Mouse (Mus musculus): ENCODE measurements around the gene Olfr95.
"Not testable (repeated sequence)": the region's sequence is repeated elsewhere in the genome, so short reads cannot be mapped to it uniquely, and the experiment has no call there.

Gene Olfr95

DNA sequence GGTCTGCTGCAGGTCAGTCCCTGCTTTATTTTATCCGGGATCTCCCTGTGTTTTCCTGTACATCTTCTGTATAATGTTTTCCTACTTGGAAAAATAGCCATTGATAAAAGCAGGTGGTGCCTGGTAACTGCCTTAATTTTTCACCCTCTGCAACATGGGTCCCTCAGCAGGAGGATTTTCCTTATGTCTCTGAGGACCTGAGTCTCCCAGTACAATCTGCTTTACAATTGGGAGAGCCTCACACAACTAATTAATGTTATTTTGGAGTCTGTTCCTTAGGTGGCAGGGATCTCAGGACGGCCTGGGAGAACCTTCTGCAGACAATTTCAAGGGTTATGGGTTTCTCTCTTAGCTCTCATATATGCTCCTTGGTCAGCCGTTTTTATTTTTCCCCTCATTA lies at the start of gene Olfr95:
Olfr95 (minus strand) TSS at position 101 of the 400 bp plus-strand sequence.
- in situ Hi-C loops (cut with MboI, MseI): no loop called here

DNA sequence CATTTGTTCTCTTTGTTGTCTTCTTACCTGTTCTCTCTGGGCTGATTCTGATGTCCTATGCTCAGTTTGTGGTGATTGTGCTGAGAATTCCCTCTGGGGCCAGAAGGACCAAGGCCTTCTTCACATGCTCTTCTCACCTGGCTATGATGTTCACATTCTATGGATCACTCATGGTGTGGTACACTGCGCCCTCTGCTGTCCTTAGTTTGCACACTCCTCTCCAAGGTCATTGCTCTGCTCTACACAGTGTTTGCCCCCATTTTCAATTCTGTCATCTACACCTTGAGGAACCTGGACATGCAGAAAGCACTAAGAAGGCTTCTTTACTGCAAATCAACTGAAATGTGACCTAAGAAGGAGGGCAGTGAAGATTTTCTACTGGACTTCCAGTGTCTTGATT lies 37.6 kb upstream of the Olfr95 start:
- in situ Hi-C loops (cut with MboI, MseI): no loop called here

DNA sequence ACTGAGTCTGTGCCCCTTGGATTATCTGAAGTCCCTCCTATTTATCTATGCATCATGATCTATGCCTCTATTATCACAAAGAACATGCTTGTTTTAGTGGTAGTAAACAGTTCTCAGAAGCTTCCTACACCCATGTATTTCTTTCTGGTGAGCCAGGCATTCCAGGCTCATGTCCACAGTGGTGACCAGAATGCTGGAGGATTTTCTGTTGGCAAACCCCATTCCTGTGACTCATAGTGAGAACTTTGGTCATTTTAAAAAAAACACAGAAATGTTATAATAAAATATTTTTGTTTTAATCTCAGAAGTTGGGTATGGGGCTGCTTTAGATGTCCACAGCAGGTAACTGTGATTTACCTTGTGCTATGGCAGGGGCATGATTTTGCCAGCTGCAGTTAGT lies 36.5 kb upstream of the Olfr95 start:
- in situ Hi-C loops (cut with MboI, MseI): no loop called here

- in situ Hi-C loops (cut with MboI, MseI): no loop called here
Measured at GRCm38 (mm10) chr17:37246715-37247114, 33.8 kb upstream of the Olfr95 start.

- in situ Hi-C loops (cut with MboI, MseI): no loop called here
Measured at GRCm38 (mm10) chr17:37242198-37242597, 29.3 kb upstream of the Olfr95 start.

DNA sequence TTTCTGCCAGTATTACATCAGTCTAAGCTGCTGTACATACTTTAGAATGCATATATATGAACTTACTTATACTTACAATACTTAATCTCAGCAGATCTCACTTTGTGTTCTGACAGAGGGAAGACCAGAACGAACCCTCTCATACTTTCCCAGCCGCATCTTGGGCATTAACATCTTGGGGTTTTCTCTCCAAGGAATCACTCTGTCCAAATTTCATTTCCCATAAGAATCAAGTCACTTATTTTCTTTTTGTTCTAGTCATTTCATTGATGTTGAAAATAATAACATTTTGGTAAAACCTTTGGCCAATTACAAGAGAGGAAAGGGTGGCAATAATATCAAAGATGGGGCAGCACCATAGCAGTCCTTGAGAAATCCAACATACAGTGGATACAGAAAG lies 24.3 kb upstream of the Olfr95 start, which contains the start of gene Olfr97:
Olfr97 (minus strand) TSS at position 101 of the 400 bp plus-strand sequence.
- in situ Hi-C loops (cut with MboI, MseI): not testable (repeated sequence)

- in situ Hi-C loops (cut with MboI, MseI): no loop called here
Measured at GRCm38 (mm10) chr17:37221879-37222278, 9.0 kb upstream of the Olfr95 start.

GRCm38 (mm10) chr17:37219846-37220245 lies 6.9 kb upstream of the Olfr95 start, which contains the start of gene Olfr96:
Gene Olfr96, plus strand, starts transcription at chr17:37220146.
- in situ Hi-C loops (cut with MboI, MseI): no loop called here

DNA sequence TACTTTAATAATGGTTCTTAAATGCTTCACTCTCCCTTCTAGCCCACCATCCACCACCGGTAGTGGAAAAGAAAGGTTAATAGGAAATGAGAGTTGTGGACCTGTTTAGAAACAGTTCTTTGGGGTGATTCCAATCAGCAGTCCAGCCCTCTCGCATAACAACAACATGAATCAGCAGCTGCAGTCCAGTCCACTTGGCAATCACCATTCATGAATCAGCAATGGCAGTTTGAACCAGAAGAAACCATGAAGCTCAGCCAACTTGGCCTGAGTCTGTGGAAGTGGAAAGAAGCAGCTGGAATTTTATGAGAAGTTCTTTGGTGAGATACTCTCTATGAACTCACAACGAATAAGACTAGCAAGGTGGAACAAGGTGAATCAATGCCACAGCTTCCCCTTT lies 5.6 kb upstream of the Olfr95 start:
- in situ Hi-C loops (cut with MboI, MseI): no loop called here

- in situ Hi-C loops (cut with MboI, MseI): no loop called here
Measured at GRCm38 (mm10) chr17:37210884-37211768, 1.8 kb downstream of the Olfr95 start.

- in situ Hi-C loops (cut with MboI, MseI): loop anchor here (5.0 kb wide), 2 partner anchors 117 to 312 kb away; partner anchors contain the start of genes Olfr90 and Trim40
Measured at GRCm38 (mm10) chr17:37203917-37204236, 9.0 kb downstream of the Olfr95 start.

GRCm38 (mm10) chr17:37203206-37203916 lies 9.6 kb downstream of the Olfr95 start:
- in situ Hi-C loops (cut with MboI, MseI): loop anchor here (5.0 kb wide), 2 partner anchors 116 to 311 kb away; partner anchors contain the start of genes Olfr90 and Trim40

- in situ Hi-C loops (cut with MboI, MseI): loop anchor here (5.0 kb wide), 2 partner anchors 114 to 309 kb away; partner anchors contain the start of genes Olfr90 and Trim40
Measured at GRCm38 (mm10) chr17:37200894-37201293, 12.0 kb downstream of the Olfr95 start, which contains the start of gene Olfr94. Gene Olfr94, minus strand, starts transcription at chr17:37200994.

GRCm38 (mm10) chr17:37196845-37197724 lies 15.8 kb downstream of the Olfr95 start:
- in situ Hi-C loops (cut with MboI, MseI): no loop called here

GRCm38 (mm10) chr17:37194782-37195181 lies 18.1 kb downstream of the Olfr95 start:
- in situ Hi-C loops (cut with MboI, MseI): no loop called here

DNA sequence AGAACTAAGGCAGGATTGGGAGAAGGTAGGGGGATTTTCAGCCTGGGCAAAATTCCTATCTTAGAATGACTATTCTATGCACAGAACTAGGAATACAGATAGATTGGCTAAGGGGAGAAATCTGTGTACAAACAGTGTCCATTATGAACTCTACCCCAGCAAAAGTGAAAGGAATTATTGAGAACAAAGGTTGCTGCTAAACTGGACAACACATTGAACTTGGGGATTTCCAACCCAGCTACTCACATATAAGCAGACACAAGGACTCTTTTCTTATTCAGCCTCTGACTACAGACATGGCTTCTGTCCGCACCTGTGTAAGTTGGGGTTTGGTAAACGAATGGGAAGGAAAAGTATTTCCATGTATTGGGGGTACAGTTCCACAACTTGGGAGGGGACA lies 19.3 kb downstream of the Olfr95 start, which contains the start of gene Ubd:
Ubd (plus strand) TSS at position 237 of the 400 bp plus-strand sequence.
- in situ Hi-C loops (cut with MboI, MseI): no loop called here

- in situ Hi-C loops (cut with MboI, MseI): no loop called here
Measured at GRCm38 (mm10) chr17:37193032-37193431, 19.9 kb downstream of the Olfr95 start.

- in situ Hi-C loops (cut with MboI, MseI): no loop called here
Measured at GRCm38 (mm10) chr17:37190711-37191110, 22.2 kb downstream of the Olfr95 start.

- in situ Hi-C loops (cut with MboI, MseI): no loop called here
Measured at GRCm38 (mm10) chr17:37185474-37185873, 27.4 kb downstream of the Olfr95 start.

DNA sequence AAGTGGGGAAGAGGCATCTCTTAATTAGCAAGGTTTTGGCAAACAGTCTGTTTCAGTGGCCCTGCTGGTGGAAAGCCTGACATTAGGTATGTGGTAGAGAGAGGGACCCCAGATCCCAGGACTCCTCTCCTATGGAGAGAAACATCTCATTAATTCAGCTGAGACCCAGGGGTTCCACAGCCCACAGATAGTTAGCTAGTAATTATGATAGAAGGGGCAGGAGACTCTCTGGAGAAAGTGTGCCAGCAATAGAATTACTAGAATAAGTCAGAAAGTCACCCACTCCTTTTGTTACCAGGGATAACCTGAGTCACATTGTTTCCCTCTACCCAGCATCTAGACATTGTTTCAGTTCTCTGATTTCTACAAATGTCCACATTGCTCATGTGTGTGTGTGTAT lies 51.5 kb downstream of the Olfr95 start, which contains the start of gene Olfr93:
Olfr93 (minus strand) TSS at position 101 of the 400 bp plus-strand sequence.
- in situ Hi-C loops (cut with MboI, MseI): no loop called here

All from T-helper 1 cell (primary cell).